Mouse (Mus musculus): Measurements from ENCODE around the gene Tmc5.

DNA sequence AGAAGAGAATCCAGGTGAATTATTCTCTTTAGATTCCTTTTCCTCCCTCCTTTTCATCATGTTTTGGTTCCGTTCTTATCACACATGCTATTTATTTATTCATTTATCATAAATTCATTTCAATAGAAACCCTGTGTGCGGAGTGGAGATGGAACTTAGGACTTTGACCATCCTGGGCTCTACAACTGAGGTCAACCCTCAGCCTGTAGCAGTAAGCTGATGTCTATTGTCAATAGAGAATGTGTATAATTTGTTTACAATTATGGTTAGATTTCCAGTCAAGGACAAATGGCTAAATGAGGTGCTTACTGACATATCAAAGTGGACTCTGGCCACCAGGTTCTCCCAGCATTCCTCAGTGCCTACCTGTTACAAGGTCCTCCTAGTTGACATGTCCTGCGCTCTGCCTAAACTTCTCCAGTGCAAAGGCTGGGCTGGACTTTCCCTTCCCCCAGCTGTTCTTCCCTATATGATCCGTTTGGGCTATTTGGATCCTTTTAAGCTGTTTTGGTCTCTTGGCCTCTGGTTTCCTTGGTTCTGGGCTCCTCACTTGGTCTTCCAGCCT is 14.2 kb downstream of the Tmc5 start:
- TF ChIP-seq CTCF (IDR thresholded peaks at IDR 0.05; ENCODE audit: low read depth) (no peak), EP300 (IDR thresholded peaks at IDR 0.05; ENCODE audit: low read depth) (no peak)
